Comparison of ENCODE assay signal across 8 mouse cellular contexts in genomic region chr10:60245041-60245440, GRCm38 (mm10). TPM values are rescaled to one million over a fixed set of nuclear protein-coding genes. Genes with fewer than 3 reads are reported as not detected.
DNase-seq lines count a peak whose midpoint lies in the region; ATAC-seq and TF ChIP-seq lines count a peak whose summit lies in the region.

No protein-coding gene starts in this region.

- H3K9me3 ChIP-seq in ES-Bruce4 (replicated peaks; ENCODE audit: control insufficient read depth, insufficient read depth, low read length, poor library complexity, severe bottlenecking), result no peaks in the 10 kb centered on the region
- no peaks in the 10 kb centered on the region for H3K9me3 ChIP-seq in forebrain, embryonic 15.5 days

- TF ChIP-seq EP300 in ES-Bruce4 (IDR thresholded peaks at IDR 0.05; ENCODE audit: insufficient read depth, low read depth, low read length), result no peak

- DNase-seq in heart, postnatal 4 days, result peak; percentile 94
- DNase-seq in layer of hippocampus, adult 2 months (ENCODE audit: low spot score in 2 of 2), result peak; percentile 87 to 92
- DNase-seq in lung, adult 2 months, result peak; percentile 91
- peak; percentile 90 for DNase-seq in thymus, adult 2 months

- H3K27me3 ChIP-seq in ES-Bruce4 (ENCODE audit: control insufficient read depth, insufficient read depth, low read length, poor library complexity, severe bottlenecking), result no peaks in the 10 kb centered on the region
- H3K27me3 ChIP-seq in forebrain, embryonic 15.5 days, result no peaks in the 10 kb centered on the region
- no peaks in the 10 kb centered on the region for H3K27me3 ChIP-seq in thymus, adult 2 months (ENCODE audit: control insufficient read depth, insufficient read depth, low read length)

- peak; percentile 98 for TF ChIP-seq CTCF in ES-Bruce4 (IDR thresholded peaks at IDR 0.05; ENCODE audit: low read depth, low read length)
- peak; percentile 100 for TF ChIP-seq CTCF in layer of hippocampus, adult 2 months (conservative IDR thresholded peaks at IDR 0.05)
- TF ChIP-seq CTCF in lung, adult 2 months (IDR thresholded peaks at IDR 0.05; ENCODE audit: insufficient read depth, low read length), result peak; percentile 97
- peak; percentile 89 for TF ChIP-seq CTCF in olfactory bulb, adult 2 months (IDR thresholded peaks at IDR 0.05; ENCODE audit: insufficient read depth, low read depth, low read length)
- peak; percentile 84; the same call in 1 of the 2 replicates for TF ChIP-seq CTCF in thymus, adult 2 months (IDR thresholded peaks at IDR 0.05; ENCODE audit: borderline replicate concordance, control insufficient read depth, extremely low read depth, insufficient read depth, low read length, poor library complexity)

- no peaks in the 10 kb centered on the region for H3K4me1 ChIP-seq in ES-Bruce4 (ENCODE audit: control insufficient read depth, insufficient read depth, low read length)
- H3K4me1 ChIP-seq in forebrain, embryonic 15.5 days, result no peaks in the 10 kb centered on the region
- no peaks in the 10 kb centered on the region for H3K4me1 ChIP-seq in lung, adult 2 months (ENCODE audit: control insufficient read depth, insufficient read depth, low read length)
- no peaks in the 10 kb centered on the region for H3K4me1 ChIP-seq in olfactory bulb, adult 2 months (ENCODE audit: control insufficient read depth, insufficient read depth, low read length)
- H3K4me1 ChIP-seq in thymus, adult 2 months (replicated peaks; ENCODE audit: control insufficient read depth, insufficient read depth, low read length), result 0 out of 2 replicates have a peak, but pooled peaks cover 2% of the 10 kb centered on the region

- peak; percentile 93 for ATAC-seq in cerebellum, adult (ENCODE audit: insufficient number of reproducible peaks, low FRiP score, low TSS enrichment)
- ATAC-seq in forebrain, embryonic 15.5 days (replicated peaks), result peak; percentile 76

- TF ChIP-seq POLR2A in ES-Bruce4 (IDR thresholded peaks at IDR 0.05; ENCODE audit: insufficient read depth, low read length), result no peak
- no peak for TF ChIP-seq POLR2A in lung, adult 2 months (IDR thresholded peaks at IDR 0.05; ENCODE audit: borderline replicate concordance, extremely low read depth, low read depth, low read length)
- no peak for TF ChIP-seq POLR2A in olfactory bulb, adult 2 months (IDR thresholded peaks at IDR 0.05; ENCODE audit: insufficient read depth, low read depth, low read length)
- no peak for TF ChIP-seq POLR2A in thymus, adult 2 months (IDR thresholded peaks at IDR 0.05; ENCODE audit: control insufficient read depth, extremely low read depth, insufficient read depth, low read length, poor library complexity)

- H3K4me2 ChIP-seq in forebrain, embryonic 15.5 days (replicated peaks), result no peak overlapping the region

- H3K9ac ChIP-seq in ES-Bruce4 (ENCODE audit: low read depth, poor library complexity, severe bottlenecking), result no peak overlapping the region
- no peak overlapping the region for H3K9ac ChIP-seq in forebrain, embryonic 15.5 days (replicated peaks)

- no peaks in the 10 kb centered on the region for H3K36me3 ChIP-seq in ES-Bruce4 (ENCODE audit: control insufficient read depth, insufficient read depth, low read length, poor library complexity, severe bottlenecking)
- H3K36me3 ChIP-seq in forebrain, embryonic 15.5 days, result no peaks in the 10 kb centered on the region
- no peaks in the 10 kb centered on the region for H3K36me3 ChIP-seq in thymus, adult 2 months (ENCODE audit: control insufficient read depth, insufficient read depth, low read length)

- no peak overlapping the region for H3K27ac ChIP-seq in ES-Bruce4 (ENCODE audit: insufficient read depth, low read length)
- no peak overlapping the region for H3K27ac ChIP-seq in forebrain, embryonic 15.5 days (replicated peaks)
- no peak overlapping the region for H3K27ac ChIP-seq in layer of hippocampus, adult 2 months
- H3K27ac ChIP-seq in olfactory bulb, adult 2 months (ENCODE audit: insufficient read depth, low read depth, low read length), result no peak overlapping the region
- H3K27ac ChIP-seq in thymus, adult 2 months (ENCODE audit: control insufficient read depth, insufficient read depth, low read length), result no peak overlapping the region

- 3% methylated on average over 8 of the region's 8 CpGs for WGBS in forebrain, embryonic 15.5 days
- 2% methylated on average over 8 of the region's 8 CpGs for WGBS in lung, adult 2 months
- 2% methylated on average over 8 of the region's 8 CpGs for WGBS in olfactory bulb, adult 2 months
- 4% methylated on average over 8 of the region's 8 CpGs for WGBS in thymus, adult 2 months

- H3K4me3 ChIP-seq in ES-Bruce4 (ENCODE audit: low read depth, low read length), result peak overlapping the region; percentile 21; the same call in 1 of the 2 replicates
- no peak overlapping the region for H3K4me3 ChIP-seq in forebrain, embryonic 15.5 days
- no peak overlapping the region for H3K4me3 ChIP-seq in layer of hippocampus, adult 2 months
- H3K4me3 ChIP-seq in lung, adult 2 months (replicated peaks; ENCODE audit: extremely low read depth, low read depth, low read length), result no peak overlapping the region
- no peak overlapping the region for H3K4me3 ChIP-seq in olfactory bulb, adult 2 months (ENCODE audit: insufficient read depth, low read depth, low read length)
- no peak overlapping the region for H3K4me3 ChIP-seq in thymus, adult 2 months (ENCODE audit: control insufficient read depth, insufficient read depth, low read length)

RNA-seq across cellular contexts. Expression of gene Chst3, which starts 26.0 kb away (rescaled TPM):
- 0.43 and 0.55 TPM in 2 replicates for polyA plus RNA-seq in ES-Bruce4 (2011; ENCODE audit: insufficient read depth, insufficient read length, low read depth, missing spikeins)
- polyA plus RNA-seq in forebrain, embryonic 15.5 days (2015; fragmentation: Nextera tagmentation; extraction: Ambion mirVana), result 1.2 and 1.5 TPM in 2 replicates
- 1 to 10 TPM; 1.6 to 2.4 TPM for total RNA-seq in heart, postnatal 4 days (2021)
- 1 to 10 TPM; 1.2 to 1.8 TPM for total RNA-seq in layer of hippocampus, adult 2 months (2021)
- 21.7 and 23.9 TPM in 2 replicates for polyA plus RNA-seq in lung, adult 2 months (2012; rRNA removed)
- polyA plus RNA-seq in olfactory bulb, adult 2 months (2012; ENCODE audit: insufficient read depth, insufficient read length, low replicate concordance, missing spikeins), result not detected in 2 replicates
- 2.1 and 4.5 TPM in 2 replicates for polyA plus RNA-seq in thymus, adult 2 months (2012; rRNA removed)

RNA-seq across cellular contexts. Expression of gene Psap, which starts 32.4 kb away (rescaled TPM):
- 218 and 235 TPM in 2 replicates for polyA plus RNA-seq in ES-Bruce4 (2011; ENCODE audit: insufficient read depth, insufficient read length, low read depth, missing spikeins)
- polyA plus RNA-seq in forebrain, embryonic 15.5 days (2015; fragmentation: Nextera tagmentation; extraction: Ambion mirVana), result 141 and 169 TPM in 2 replicates
- total RNA-seq in heart, postnatal 4 days (2021), result 100 to 1,000 TPM; 554 to 566 TPM
- 1,000 to 10,000 TPM; 1,331 to 1,399 TPM for total RNA-seq in layer of hippocampus, adult 2 months (2021)
- 993 and 1,289 TPM in 2 replicates for polyA plus RNA-seq in lung, adult 2 months (2012; rRNA removed)
- 231 and 580 TPM in 2 replicates for polyA plus RNA-seq in olfactory bulb, adult 2 months (2012; ENCODE audit: insufficient read depth, insufficient read length, low replicate concordance, missing spikeins)
- 1,527 and 1,921 TPM in 2 replicates for polyA plus RNA-seq in thymus, adult 2 months (2012; rRNA removed)
